Comparison of ENCODE assay signal across 11 mouse cellular contexts in the genomic region with DNA sequence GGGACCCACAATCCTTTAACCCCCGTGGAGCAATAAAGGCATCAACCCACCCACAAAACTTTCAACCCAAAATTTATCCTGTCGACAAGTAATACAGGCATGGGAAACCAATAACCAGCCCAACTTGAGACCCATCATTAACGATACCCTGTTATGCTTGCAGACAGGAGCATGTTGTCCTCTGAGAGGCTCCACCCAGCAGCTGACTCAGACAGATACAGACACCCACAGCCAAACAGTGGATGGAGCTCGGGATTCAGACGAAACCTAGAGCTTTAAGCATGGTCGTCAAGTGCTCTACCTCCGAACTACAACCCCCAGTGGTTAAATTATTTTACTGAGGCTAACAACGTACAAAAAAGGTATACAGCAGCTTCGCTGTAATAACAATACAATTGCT.
"Had no signal": no experiment of that assay in that cellular context is flagged by ENCODE, and none has a peak within 500 bp of the region (broad histone marks: within the 10 kb centered on the region; RNA-seq: fewer than 3 reads in every experiment).

No protein-coding gene starts in this region.

- H3K4me2 ChIP-seq: intestine, embryonic 15.5 days; kidney, embryonic 15.5 days; limb, embryonic 13.5 days; midbrain, embryonic 13.5 days; neural tube, embryonic 15.5 days; stomach, embryonic 15.5 days had no signal

- H3K9me3 ChIP-seq: intestine, embryonic 15.5 days; kidney, embryonic 15.5 days; limb, embryonic 13.5 days; midbrain, embryonic 13.5 days; neural tube, embryonic 15.5 days; stomach, embryonic 15.5 days had no signal

- H3K27me3 ChIP-seq: intestine, embryonic 15.5 days; kidney, embryonic 15.5 days; limb, embryonic 13.5 days; midbrain, embryonic 13.5 days; neural tube, embryonic 15.5 days; stomach, embryonic 15.5 days had no signal

- H3K9ac ChIP-seq: intestine, embryonic 15.5 days; kidney, embryonic 15.5 days; limb, embryonic 13.5 days; midbrain, embryonic 13.5 days; neural tube, embryonic 15.5 days; stomach, embryonic 15.5 days had no signal

- DNase-seq: kidney, adult 18-20 months; kidney, postnatal 14 days; left cerebral cortex, postnatal 4 days; lung, adult 18-20 months had no signal

- ATAC-seq: intestine, embryonic 15.5 days; midbrain, embryonic 13.5 days had no signal

- H3K4me3 ChIP-seq: intestine, embryonic 15.5 days; kidney, embryonic 15.5 days; limb, embryonic 13.5 days; midbrain, embryonic 13.5 days; myocyte; neural tube, embryonic 15.5 days; stomach, embryonic 15.5 days had no signal

- H3K27ac ChIP-seq: intestine, embryonic 15.5 days; kidney, embryonic 15.5 days; limb, embryonic 13.5 days; midbrain, embryonic 13.5 days; neural tube, embryonic 15.5 days; stomach, embryonic 15.5 days had no signal
